Mouse (Mus musculus) right cerebral cortex, postnatal 4 days (tissue): ENCODE results near the gene Mafb.
A peak's percentile ranks its signal among the peaks of the same experiment; 100 is the strongest.

Source experiments
- DNase-seq: peaks from one replicate; pipeline ENCODE4 v3.0.0-alpha.2; 2022

Mafb gene

DNA sequence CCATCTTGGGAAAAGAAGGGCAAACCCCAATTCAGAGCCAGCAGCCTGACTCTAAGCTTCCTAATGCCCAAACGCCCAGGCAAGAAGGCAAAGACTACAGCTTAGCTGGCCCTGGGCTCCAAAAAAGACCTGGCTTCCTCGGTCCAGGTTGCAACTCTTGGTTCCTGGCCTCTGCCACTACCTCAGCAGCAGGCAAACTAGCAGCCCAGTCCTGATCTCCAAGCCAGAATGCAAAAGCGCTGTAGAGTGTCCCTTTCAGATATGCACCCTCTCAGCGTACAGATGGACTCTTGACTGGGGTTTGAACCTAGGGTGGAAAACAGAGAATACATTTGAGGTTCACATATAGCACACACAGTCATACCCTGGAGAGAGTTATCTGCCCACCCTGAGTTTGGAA lies 3.7 kb downstream of the Mafb start:
- no peak for DNase-seq

DNA sequence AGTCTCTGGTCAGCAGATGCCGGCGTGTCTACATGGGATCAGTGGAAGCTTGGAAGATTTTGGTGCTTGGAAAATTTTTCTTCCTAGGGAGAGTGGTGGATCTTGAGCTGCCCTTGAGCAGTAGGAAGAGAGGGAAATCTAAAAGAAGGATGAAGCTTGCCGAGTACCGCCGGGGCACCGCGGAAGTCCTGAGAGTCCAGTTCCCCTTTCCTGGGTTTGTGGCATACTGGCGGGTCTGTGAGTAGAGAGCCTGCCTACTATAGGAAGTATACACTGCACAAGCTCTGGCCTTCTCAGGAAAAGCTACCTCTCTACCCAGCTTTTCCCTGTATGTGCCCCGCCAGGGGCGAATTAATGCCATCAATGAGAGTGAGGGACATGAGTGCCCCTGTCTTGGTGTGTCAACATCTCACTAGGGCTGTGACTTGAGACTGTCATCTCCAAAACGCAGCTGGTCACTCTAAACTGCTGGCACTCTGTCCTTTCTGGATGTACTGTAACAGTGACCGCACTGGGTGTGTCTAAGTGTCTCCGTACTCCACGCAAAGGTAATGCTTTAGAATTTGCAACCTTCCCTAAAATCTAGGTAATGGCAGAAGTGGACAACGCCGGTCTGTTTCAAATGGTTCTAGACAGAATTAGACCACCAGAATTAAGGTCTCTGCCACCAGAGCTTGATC lies 5.3 kb downstream of the Mafb start:
- no peak for DNase-seq

DNA sequence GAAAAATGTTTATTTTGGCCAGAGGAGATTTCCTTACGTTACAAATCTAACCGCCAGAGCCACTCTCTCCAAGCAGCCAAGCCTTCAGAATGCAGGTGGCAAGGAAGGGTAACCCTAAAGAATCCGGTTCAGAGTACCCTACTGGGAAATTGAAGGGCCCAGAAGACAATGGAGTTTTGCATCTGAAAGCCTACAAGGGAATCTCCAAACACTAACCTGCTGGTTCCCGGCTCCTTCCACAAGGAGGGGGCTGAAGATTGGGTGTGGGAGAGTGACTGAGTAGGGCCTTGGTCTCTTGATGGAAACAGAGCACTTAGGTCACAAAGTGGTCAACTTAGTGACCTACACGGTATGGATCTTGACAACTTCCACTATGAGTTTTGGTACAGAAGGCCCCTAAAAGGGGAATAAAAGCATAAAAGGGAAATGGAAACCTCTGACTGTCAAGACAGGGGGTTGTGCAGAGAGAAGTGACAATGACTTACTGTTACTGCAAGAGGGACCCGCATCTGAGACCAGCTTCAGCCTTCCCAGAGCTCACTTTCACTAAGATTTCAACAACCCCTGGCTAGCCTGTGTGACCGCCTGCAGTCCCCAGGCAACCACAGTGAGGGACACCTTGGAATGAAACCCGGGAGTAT lies 6.5 kb downstream of the Mafb start:
- no peak for DNase-seq

DNA sequence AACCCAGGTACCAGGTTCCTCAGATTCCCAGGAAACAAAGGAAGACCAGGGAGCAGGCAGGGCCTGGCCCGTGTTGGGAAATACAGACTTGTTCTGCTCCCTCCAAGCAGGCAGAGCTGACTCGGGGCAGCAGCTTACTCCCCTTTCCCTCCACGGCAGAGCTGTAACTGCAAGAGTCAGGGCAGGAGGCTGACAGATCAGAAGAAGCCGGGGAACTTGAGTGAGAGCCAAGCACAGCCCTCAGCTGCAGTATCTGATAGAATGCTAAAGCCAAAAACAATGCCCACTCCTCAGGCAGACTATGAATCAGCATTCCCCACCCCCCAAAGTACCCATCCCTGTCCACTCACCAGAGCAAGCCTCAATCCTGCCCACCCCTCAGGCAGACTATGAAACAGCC lies 8.0 kb downstream of the Mafb start:
- DNase-seq: no peak

DNA sequence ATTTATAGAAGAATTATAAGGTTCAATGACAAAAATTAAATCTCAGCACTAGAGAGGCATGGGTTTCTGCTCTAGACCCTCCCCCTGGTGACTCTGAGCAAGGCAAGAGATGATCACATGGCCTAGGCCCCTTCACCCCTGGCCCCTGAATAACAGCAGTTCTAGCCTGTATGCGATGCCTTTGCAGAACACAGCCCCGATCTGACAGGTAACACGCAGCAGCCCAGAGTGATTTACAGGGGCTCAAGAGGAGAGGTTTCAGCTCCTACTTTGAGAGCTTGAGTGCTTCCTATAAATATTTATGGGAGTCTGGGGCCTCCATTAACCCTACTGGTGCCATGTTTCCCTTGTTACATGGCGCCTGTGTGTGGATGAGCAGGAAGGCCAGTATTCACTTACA lies 9.4 kb downstream of the Mafb start:
- DNase-seq: no peak

DNA sequence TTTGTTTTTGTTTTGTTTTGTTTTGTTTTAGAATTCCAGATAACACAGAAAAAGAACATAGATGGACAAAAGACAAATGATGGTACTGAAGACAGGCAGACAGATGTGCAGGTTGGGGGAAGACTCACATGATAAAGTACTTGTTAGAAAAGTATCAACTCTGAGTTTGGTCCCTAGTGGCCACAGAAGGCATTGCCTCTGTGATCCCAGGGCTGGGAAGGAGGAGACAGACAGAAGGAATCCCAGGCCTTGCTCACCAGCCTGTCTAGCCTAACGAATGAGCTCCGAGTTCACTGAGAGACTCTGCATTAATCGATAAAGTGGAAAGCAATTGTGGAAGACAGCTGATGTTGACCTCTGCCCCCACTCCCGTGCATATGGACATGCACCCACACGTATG lies 10.7 kb downstream of the Mafb start:
- DNase-seq: no peak

DNA sequence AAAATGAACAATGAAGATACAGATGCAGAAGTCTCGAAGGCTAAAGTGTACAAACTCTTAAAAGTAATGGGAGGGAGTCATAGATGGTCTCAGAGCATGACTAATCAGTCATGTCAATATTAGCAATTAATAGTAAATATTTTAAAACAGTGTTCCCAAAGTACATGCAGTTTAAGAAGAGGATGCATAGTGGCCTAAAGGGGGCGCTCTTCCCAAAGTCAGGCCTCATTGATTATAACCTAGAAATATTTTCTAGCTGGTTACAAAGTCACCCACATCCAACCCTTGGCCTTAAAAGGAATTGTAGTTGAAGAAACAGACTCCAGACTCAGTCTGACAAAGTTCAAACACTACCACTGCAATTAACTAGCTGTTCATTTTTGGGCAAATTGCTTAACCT lies 12.5 kb downstream of the Mafb start:
- DNase-seq: no peak

DNA sequence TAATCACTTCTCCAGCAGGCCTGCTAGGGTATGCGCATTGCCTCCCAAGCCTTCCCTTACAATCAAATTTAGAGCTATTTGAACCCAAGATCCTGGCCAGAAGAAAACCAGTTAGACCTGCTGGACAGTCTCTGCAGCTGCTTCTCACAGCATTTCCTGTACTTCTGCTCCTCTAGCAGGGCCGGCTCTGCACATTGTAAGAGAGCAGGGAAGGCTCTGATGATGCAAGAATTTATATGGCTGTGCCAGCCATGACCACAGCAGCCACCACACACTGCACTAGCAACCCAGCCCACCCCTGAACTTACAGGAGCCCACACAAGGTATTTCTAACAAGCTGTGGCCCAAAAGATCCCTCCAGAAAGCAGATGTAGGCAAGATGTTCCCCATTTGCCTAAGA lies 13.3 kb downstream of the Mafb start:
- DNase-seq: no peak

DNA sequence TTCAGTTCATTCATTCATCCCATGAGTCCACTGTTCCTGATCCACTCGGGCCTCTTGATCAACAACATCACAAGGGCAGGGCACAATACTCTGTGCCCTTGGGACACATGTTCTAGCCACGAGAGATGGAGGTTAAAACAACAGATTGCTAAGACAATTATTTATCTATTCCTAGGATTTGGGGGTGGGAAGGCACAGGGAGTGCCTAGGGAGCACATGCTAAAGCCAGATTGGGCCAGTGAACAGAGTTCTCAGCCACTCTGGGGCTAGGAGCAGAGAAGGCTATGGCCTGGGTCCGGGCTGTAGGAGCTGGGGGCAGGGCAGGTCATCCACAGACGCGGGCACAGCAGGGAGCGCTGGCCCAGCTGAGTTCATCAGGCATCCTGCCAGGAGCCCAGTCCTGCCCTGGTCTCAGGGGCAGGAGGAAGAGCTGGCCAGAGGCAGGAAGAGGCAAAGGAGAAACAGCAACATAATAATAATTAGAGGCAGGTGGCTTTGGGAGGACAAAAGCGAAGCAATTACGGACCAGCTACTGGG lies 15.8 kb downstream of the Mafb start:
- DNase-seq: no peak

DNA sequence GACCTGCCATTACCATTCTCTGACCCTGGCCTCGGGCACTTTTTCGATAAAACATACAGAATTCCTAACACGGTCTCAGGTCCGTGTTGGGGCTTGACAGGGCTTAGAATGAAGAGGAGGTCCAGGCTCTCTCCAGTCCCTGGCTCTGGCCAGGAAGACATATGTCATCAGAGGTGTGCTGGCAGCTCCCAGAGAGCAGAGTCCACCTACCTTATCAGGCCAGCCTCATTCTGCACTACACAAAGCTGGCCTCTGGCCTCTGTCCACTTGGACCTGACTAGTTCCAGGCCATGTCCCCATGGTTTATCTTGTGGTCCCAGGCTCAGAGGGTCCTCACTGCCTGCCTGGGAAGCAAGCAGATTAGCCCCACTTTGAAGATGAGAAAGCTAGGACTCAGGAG lies 17.3 kb downstream of the Mafb start:
- DNase-seq: no peak

DNA sequence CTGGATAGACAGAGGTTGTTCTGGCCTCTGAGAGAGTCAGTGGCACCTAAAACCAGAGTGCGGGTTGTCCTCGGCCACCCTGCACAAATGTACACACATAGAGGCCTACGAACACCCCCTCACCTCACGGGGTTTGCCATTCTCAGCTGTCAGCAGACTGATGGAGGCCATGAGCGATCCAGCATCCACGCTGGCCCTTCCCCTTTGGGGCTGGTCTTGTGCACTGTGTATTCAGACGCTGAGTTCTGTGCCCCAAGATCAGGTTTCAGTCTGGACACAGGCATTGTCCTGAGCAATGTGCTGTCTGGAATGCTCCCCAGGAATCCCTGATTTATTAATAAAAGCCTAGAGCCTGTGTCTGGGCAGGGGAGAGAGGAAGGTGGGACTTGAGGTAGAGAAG lies 18.1 kb downstream of the Mafb start:
- no peak for DNase-seq

DNA sequence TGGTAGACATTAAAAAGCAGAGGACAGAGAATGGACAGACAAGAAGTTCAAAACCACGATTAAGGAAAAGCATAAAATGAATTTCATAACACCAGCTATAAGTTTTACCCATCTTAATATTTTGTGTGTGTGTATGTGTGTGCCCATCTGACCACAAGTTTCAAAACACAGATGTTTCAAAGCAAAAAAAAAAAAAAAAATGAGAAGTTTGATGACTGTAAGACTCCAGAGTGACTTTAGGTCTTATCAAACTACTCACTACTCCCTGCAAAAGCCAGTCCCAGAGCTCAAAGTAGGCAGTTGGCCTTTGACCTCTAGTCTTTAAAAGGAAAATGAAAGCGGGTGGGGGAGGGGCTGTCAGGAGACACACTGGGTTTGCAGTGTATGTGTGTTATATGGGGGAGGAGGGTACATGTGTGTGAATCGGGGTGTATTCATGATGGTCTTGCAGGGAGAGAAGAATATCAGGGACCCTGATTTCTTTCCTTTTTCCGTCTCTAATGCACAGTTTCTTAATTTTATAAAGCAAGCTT lies 18.7 kb downstream of the Mafb start:
- no peak for DNase-seq

DNA sequence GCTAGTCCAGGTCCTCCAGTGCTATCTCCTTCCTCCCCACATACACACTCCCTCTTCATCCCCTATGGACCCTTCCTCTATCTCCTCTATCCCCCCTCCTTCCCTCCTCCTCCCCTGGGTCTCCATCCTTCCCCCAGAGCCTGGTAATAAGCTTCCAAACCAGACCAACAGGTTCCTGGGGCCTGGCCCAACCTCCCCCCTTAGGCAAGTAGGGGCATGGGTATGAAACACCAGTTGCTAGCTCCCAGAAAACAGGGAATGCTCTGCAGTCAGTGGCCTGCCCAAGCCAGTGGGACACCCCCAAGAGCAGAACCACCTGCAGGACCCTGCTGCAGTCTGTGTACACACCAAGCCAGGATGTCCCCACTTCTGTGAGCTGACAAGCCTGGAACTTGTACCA lies 21.2 kb downstream of the Mafb start:
- DNase-seq: no peak

DNA sequence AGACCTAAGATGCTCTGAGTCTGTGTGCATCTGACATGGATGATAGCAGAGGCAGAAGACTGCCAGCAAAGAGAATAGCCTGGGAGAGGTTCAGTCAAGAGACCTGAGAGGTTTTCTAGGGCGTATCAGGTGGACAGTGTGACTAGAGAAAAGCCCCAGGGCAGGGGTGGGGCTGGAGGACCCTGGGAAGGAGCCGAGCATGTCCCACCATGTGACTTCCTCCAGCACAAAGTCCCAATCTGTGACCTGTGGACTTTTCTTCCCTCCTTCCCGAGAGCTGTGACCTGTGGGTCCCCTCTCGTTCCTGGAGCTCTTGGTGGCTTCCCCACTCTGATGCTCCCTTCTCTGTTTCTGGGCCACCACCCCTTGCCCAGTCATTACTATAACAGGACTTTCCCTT lies 26.7 kb downstream of the Mafb start:
- no peak for DNase-seq

DNA sequence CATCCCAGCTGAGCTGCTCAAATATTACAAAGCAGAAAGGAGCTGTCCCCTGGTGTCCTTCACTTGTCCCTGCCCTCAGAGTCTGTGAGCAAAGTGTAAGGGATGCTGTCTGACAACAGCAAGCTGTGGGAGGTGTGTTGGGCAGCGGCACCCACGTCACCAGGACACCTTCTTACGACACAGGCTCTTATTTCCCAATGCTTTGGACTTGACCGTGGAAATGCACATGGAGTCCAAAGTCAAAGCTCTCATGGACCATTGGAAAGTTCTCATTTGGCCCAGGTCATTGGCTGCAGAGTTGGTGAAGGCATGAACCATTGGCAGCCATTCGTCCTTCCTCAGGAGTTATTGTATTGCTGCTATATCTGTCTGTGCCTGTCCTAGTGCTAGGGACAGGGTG lies 27.3 kb downstream of the Mafb start:
- DNase-seq: no peak

DNA sequence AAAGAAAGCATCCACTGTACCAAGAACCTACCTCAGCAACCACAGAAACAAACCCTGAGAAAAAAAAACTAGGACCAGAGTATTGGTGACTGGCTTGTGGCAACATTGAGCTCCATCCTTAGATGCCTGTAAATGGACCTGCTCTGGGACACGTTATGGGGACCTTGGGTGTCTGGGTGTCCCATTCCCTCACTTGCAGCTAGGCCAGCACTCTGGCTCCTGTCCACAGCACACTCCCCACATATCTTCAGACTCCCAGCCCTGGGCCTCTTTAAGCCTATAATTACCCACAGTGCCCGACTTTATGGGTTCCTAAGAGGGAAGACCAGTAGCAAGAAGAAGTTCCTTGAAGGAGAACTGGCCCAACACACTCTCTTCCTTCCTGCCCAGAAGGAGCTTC lies 30.8 kb downstream of the Mafb start:
- DNase-seq: no peak

DNA sequence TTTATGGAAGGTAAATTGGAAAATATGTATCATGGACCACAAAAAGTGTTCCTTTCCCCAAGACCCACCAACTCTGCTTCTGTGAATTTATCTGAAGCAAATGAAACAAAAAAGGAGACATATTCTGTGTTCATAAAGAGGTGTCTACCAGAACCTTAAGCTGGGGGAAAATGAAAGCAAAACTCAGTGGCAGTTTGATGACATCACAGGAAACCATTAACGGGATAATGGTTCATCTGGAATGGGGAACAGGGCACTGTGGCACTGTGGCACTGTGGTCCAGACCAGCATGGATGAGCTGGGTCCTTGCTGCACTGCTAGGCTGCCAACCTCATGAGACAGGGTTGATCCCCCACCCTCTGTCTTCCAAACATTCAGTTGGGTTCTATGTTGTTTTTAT lies 31.8 kb downstream of the Mafb start:
- DNase-seq: no peak

DNA sequence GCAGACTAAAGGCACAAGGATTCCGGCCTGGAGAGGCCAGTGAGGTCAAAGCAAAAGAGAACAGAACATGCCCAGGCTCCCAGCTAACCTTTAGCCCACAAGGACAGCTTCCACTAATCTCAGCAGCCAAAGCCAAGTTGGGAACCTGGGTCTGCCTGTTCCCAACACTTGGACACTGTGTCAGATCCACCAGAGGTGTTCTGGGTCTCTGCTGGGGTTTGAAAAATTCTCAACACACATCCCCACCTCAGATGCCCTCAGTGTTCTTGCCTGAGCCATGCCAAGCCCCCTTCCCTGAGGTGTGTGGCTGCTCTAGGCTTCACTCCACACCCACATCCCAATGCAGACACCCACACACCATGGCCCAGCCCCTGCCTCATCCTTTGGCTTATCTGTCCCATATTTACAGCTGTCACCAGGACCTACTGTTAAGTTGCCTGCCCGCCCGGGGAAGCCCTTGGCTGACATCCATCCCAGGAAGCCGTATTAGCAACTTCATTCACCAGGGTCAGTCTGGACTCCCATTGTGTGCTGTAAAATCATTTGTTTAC lies 32.7 kb downstream of the Mafb start, which contains the start of gene Gm826:
Gene Gm826, minus strand, starts transcription at position 52 of the 551 bp plus-strand sequence.
- DNase-seq: no peak

DNA sequence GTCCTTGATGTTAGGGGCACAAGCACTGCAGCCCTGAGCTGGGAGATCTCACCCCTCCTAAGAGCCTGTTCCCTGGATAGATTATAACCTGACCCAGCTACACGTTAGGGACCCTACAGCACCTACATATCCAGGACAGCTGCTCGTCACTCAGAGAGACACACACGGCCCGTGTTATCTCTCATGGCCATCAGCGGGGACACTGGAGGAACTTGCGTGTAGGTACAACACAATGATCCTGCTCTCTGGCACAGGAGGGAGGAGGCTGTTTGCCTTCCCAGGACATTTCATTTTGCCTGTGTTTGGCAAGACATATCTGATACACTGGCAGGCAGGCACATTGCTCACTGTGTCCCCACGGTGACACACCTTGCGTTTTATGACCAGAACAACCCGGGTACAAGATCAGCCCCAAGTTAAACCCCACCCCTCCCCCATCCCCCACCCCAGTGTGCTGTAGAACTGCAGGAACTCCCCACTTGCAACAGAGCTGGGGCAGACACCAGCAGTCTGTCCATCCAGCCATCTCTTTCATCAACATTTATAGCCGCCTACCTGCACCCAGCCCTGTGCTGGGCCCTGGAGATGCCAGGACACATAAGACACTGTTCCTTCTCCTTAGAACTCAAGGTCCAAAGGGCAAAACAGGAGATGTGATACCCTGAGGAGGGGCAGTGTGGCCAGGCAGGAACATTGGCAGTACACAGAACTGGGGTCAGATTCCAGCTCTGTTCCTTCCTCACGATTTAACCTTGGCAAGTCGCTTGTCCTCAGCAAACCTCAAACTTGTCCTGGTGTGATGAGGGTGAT lies 34.1 kb downstream of the Mafb start:
- DNase-seq: no peak

DNA sequence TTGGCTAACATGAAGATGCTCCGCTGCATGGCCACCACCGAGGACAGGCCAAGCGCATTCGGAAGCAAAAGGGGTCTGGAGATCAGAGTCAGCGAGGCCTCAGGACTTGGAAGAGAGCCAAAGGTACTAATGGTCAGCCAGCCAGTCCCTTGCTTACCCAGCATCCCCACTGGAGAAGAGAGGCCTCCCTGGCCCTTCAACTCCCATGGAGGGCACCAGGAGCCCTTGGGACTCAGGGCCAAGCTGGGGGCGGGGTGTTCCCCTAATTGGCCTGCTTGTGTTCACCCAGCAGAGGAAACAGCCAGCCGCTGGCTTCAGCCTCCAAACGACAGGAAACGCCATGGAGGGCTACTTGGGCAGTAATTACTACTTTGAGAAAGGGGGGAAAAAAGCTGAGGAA lies 38.0 kb downstream of the Mafb start:
- peak; percentile 13 for DNase-seq

DNA sequence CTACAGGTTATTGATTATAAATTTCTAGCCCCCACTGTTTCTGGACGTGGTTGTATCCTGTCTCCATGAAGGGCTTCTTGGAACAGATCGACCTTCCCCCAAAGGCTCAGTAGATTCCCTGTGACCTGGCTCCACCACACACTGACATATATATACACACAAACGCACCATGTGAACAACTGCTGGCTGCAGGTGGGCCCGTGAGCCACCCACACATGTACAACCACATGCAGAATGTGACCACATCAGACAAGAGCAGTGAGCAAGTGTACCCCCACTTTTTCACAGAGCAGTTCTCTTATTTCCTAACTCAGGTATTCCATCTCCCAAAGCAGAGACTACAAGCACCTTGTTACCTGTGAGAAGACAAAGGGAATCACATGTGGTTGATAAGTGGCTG lies 39.1 kb downstream of the Mafb start:
- no peak for DNase-seq

DNA sequence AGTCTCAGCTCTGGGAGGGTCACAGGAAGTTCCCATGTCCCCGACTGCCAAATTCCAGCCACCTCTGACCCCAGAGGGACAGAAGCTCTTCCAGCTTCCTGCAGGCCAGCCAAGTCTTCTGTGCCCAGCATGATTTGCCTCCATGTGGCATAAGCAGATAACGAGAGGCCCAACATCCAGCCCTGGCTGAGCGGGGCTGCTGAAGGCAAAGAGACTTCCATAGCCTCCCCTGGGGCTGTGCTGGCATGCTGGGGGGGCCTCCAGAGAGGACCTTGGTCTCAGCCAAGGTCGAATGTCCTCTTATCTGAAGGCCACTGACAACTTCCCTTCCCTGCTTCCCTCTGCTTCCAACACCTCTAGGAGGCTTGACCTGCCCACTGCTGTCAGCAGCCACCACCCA lies 39.7 kb downstream of the Mafb start:
- peak; percentile 19 for DNase-seq

DNA sequence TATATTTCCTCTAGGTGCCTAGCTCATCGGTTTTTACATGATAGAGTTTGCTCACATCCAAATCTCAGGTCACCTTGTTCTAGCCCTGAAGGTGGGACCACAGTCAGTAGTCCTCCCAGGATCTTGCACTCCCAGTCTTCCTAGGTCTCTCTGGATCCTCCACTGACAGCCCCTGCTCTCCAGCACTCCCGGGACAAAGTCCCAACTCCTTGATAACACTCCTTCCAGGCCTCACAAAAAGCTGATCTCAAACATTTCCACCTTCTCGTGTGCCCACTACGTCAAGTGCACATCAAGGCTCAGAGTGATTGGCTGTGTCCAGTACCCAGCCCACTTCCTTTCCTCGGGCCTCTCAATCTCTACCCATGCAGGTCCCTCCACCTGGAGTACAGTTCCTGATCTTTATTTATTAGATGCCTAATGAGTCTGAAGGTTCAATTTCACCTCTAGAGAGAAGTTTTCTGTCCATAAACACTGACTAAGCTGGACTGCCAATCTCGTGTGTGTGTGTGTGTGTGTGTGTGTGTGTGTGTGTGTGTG lies 41.7 kb downstream of the Mafb start:
- DNase-seq: no peak
